Mouse (Mus musculus) kidney, postnatal 10 days (tissue): ENCODE measurements at regions not wholly inside any gene's neighbourhood (a gene's known extent, or its start where the extent isn't known, plus 50 kb on each side); places are given as distances from the start of the nearest gene placed in this dataset.
"Not testable (repeated sequence)": the region's sequence is repeated elsewhere in the genome, so short reads cannot be mapped to it uniquely, and the experiment has no call there.

Source experiments
- DNase-seq: peaks from one replicate; pipeline ENCODE4 v3.0.0; 2021; ENCODE audit warnings: mixed read lengths

GRCm38 (mm10) chr1:143265216-143265615, 375.2 kb upstream of the B3galt2 start:
- DNase-seq: no peak

GRCm38 (mm10) chr1:143286274-143286967, 354.0 kb upstream of the B3galt2 start:
- DNase-seq: no peak

- no peak for DNase-seq
Measured at GRCm38 (mm10) chr1:143287448-143287847, 353.0 kb upstream of the B3galt2 start.

GRCm38 (mm10) chr1:143296555-143296954, 343.9 kb upstream of the B3galt2 start:
- no peak for DNase-seq

DNA sequence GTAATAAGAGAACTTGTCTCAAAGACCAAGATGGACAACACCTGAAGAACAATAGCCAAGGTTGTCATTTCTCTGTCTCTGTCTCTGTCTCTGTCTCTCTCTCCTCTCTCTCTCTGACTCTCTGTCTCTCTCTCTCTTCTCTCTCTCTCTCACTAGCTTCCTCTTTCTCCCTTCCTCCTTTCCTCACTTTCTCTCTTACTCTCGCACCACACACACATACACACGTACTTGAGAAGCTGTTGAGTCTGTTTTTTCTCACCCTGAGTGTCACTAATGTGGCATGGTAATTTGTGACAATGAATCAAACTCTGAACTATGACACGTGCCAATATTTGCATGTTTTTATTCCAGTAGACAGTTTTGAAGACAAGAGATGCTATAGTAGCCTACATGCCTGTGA, 333.1 kb upstream of the B3galt2 start:
- no peak for DNase-seq

DNA sequence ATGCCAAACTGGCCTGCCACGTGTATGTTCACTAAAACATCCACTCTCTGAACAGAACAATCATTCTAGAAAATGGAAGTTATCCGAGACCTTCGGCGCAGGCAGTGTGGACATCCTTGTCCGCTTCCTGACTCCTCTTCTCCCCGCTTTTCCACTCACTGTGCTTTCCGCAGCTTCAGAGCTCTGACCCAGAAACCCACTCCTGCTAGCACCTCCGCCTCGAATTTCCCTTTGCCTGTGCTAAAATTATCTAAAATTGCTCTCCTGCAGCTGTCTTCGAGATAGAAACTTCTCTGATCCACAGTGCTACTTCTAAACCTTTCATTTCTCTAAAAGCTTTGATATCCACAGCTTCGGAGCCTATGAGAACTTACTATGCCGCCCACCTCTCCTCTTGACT, 322.1 kb upstream of the B3galt2 start:
- DNase-seq: no peak

DNA sequence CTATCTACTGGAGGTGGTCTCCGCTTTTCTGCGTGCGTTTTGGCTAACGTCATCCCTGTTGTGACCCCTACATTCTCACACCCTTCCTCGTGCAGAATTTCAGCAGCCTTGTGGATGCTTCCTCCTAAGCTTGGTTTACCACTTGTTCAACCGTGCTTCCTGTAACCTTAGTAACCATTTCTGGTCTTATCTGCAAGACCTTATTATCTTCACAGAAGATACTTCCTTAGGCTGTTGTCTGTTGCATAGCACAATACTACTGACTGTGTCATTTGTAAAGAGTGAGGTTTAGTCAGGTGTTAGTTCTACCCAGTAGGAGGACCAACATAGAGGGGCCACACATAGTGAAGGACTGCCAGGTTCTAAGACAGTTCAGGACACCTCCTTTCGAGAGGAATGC, 320.9 kb upstream of the B3galt2 start:
- DNase-seq: no peak

GRCm38 (mm10) chr1:143351388-143351787, 289.1 kb upstream of the B3galt2 start:
- no peak for DNase-seq

- DNase-seq: not testable (repeated sequence)
Measured at GRCm38 (mm10) chr1:143360256-143360655, 280.2 kb upstream of the B3galt2 start.

DNA sequence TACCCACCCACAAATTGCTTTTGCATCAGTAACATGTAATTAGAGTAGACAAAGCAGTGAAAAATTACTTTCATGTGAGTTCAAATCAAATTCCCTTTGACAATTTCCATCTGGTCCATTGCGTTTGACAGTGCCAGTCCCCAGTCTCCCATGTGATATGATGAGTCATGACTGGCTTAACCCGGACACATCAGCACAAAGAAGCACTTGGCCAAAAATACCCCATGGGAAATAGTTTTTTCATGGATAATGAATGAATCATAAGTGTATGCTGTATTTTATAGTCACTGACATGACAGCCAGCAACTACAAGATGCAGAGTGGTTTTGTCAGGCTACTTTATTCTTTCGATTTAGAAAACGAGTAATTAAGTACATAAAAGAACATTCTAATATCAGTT, 248.6 kb upstream of the B3galt2 start:
- DNase-seq: no peak
